Mouse (Mus musculus) hindbrain, embryonic 13.5 days (tissue): ENCODE data around the gene 1700042G07Rik. TPM values are rescaled to one million over a fixed set of nuclear protein-coding genes. Genes with fewer than 3 reads are reported as not detected.
"Not testable (repeated sequence)": the region's sequence is repeated elsewhere in the genome, so short reads cannot be mapped to it uniquely, and the experiment has no call there.

Experiments used
- ATAC-seq: fragments of 200-750 bp; cut with Nextera tagmentation; 2 replicates; pipeline ENCODE4 v1.8.0; 2017; ENCODE audit warnings: moderate TSS enrichment; ENCODE audit not compliant: low FRiP score
- H3K27ac ChIP-seq: fragments of 300-500 bp; sonication (generic); 2 replicates; pipeline ENCODE4 v1.5.1; 2015; ENCODE audit warnings: inconsistent platforms, mild to moderate bottlenecking, moderate library complexity
- H3K27me3 ChIP-seq: fragments of 300-500 bp; sonication (generic); 2 replicates; pipeline ENCODE4 v1.6.1; 2015; ENCODE audit warnings: mild to moderate bottlenecking, inconsistent platforms
- H3K36me3 ChIP-seq: fragments of 300-500 bp; sonication (generic); 2 replicates; pipeline ENCODE4 v1.6.1; 2015; ENCODE audit warnings: mild to moderate bottlenecking, inconsistent platforms
- H3K4me1 ChIP-seq: fragments of 300-500 bp; sonication (generic); replicated peaks from 2 replicates; pipeline ENCODE4 v1.6.1; 2015; ENCODE audit warnings: inconsistent platforms
- H3K4me2 ChIP-seq: fragments of 300-500 bp; sonication (generic); 2 replicates; pipeline ENCODE4 v1.6.1; 2015; ENCODE audit warnings: inconsistent platforms, mild to moderate bottlenecking, moderate library complexity
- H3K4me3 ChIP-seq: fragments of 300-500 bp; sonication (generic); 2 replicates; pipeline ENCODE4 v1.5.1; 2015; ENCODE audit warnings: mild to moderate bottlenecking, inconsistent platforms
- H3K9ac ChIP-seq: fragments of 300-500 bp; sonication (generic); 2 replicates; pipeline ENCODE4 v1.6.1; 2015; ENCODE audit warnings: mild to moderate bottlenecking, inconsistent platforms
- H3K9me3 ChIP-seq: fragments of 300-500 bp; sonication (generic); 2 replicates; pipeline ENCODE4 v1.6.1; 2016; ENCODE audit warnings: inconsistent platforms
- WGBS: fragments of 180-500 bp; shearing (Covaris S2); methylation state at CpG from one replicate; pipeline ENCODE4 v1.1.7; 2015; 5-methylcytosine and 5-hydroxymethylcytosine counted together
- polyA plus RNA-seq: library from polyadenylated mRNA; unstranded; fragments of >200 nt; fragmentation: Nextera tagmentation; extraction: Ambion mirVana; gene quantifications from 2 replicates; pipeline ENCODE4 v1.2.1, GENCODE M21; 2015

Gene 1700042G07Rik
- polyA plus RNA-seq, 1 experiment from 2014 or later: not detected

- Histone ChIP-seq H3K27me3 (no peaks in the 10 kb centered on the region), H3K4me2 (peak overlapping the region; percentile 34), H3K4me3 (0 out of 2 replicates have a peak overlapping the region, but pooled peaks have one; percentile 5), H3K4me1 (peaks cover 8% of the 10 kb centered on the region; the same call in 1 of the 2 replicates), H3K9ac (peak overlapping the region; percentile 36; the same call in 1 of the 2 replicates), H3K27ac (no peak overlapping the region), H3K36me3 (no peaks in the 10 kb centered on the region), H3K9me3 (no peaks in the 10 kb centered on the region)
- 4% methylated on average over 12 of the region's 12 CpGs for WGBS
- ATAC-seq: no peak
Measured at GRCm38 (mm10) chr4:116182745-116183144, 9.6 kb downstream of the 1700042G07Rik start.

DNA sequence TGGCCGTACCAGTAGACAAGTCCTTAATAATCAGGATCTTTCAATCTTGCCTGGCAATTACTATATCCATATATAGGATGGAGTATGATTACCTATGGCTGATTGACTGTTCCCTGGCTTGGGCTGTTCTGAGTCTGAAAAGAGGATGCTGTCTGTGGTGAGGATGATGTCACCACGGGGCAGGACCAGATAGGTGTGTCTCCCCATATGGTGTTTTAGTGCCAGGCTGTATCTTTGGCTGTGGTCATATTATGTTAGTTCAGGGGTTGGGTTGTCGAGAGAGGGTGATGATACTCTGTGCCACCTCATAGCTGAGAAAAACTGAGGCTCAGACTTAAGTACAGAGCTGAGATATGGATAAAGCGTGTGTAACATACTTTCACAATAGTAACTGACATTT, 11.9 kb downstream of the 1700042G07Rik start:
- H3K27me3 ChIP-seq: no peaks in the 10 kb centered on the region
- no peak overlapping the region for H3K4me2 ChIP-seq
- H3K9me3 ChIP-seq: no peaks in the 10 kb centered on the region
- H3K4me3 ChIP-seq: no peak overlapping the region
- 92% methylated on average over 4 of the region's 4 CpGs for WGBS
- H3K36me3 ChIP-seq: no peaks in the 10 kb centered on the region
- H3K27ac ChIP-seq: no peak overlapping the region
- no peak for ATAC-seq
- no peak overlapping the region for H3K9ac ChIP-seq
- H3K4me1 ChIP-seq: peaks cover 8% of the 10 kb centered on the region; the same call in 1 of the 2 replicates

GRCm38 (mm10) chr4:116192286-116192835, 19.2 kb downstream of the 1700042G07Rik start:
- Histone ChIP-seq H3K4me3 (no peak overlapping the region), H3K36me3 (no peaks in the 10 kb centered on the region), H3K9me3 (no peaks in the 10 kb centered on the region), H3K4me2 (no peak overlapping the region), H3K27me3 (no peaks in the 10 kb centered on the region), H3K27ac (no peak overlapping the region), H3K4me1 (no peaks in the 10 kb centered on the region), H3K9ac (no peak overlapping the region)
- WGBS: 62% methylated on average over 4 of the region's 4 CpGs
- ATAC-seq: no peak

GRCm38 (mm10) chr4:116193583-116194383, 20.6 kb downstream of the 1700042G07Rik start:
- 71% methylated on average over 9 of the region's 9 CpGs for WGBS
- Histone ChIP-seq H3K9ac (no peak overlapping the region), H3K27me3 (no peaks in the 10 kb centered on the region), H3K27ac (no peak overlapping the region), H3K36me3 (no peaks in the 10 kb centered on the region), H3K4me2 (no peak overlapping the region), H3K4me3 (no peak overlapping the region), H3K9me3 (no peaks in the 10 kb centered on the region), H3K4me1 (no peaks in the 10 kb centered on the region)
- no peak for ATAC-seq

GRCm38 (mm10) chr4:116198422-116198821, 25.2 kb downstream of the 1700042G07Rik start:
- H3K27me3 ChIP-seq: no peaks in the 10 kb centered on the region
- 85% methylated on average over 2 of the region's 2 CpGs for WGBS
- ATAC-seq: no peak

DNA sequence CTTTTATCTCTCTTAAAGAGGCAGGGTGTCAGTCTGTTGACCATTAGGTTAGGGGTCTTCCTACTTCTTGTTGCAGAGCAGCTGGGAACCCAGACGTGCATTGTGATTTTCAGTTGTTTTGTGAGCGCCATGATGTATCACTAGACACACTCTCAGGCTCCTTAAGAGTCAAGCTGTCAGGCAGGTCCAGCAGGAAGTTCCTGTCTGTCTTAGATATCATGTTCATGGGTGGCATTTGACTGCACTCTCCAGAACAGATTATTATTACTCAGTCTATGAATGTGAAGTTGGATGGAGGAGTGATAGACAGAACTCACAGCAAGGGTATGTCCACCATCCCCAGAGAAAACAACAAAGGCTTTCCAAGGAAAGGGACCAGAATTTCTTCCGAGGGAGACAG, 31.2 kb downstream of the 1700042G07Rik start:
- no peaks in the 10 kb centered on the region for H3K4me1 ChIP-seq
- no peak for ATAC-seq
- no peak overlapping the region for H3K27ac ChIP-seq
- no peak overlapping the region for H3K9ac ChIP-seq
- no peaks in the 10 kb centered on the region for H3K36me3 ChIP-seq
- H3K4me3 ChIP-seq: no peak overlapping the region
- H3K4me2 ChIP-seq: no peak overlapping the region
- 72% methylated on average over 3 of the region's 3 CpGs for WGBS
- H3K27me3 ChIP-seq: no peaks in the 10 kb centered on the region
- no peaks in the 10 kb centered on the region for H3K9me3 ChIP-seq

More at GRCm38 (mm10) chr4:116198422-116198821, 25.2 kb downstream of the 1700042G07Rik start:
- no peaks in the 10 kb centered on the region for H3K4me1 ChIP-seq
- H3K4me3 ChIP-seq: no peak overlapping the region
- H3K36me3 ChIP-seq: no peaks in the 10 kb centered on the region
- H3K27ac ChIP-seq: no peak overlapping the region
- no peaks in the 10 kb centered on the region for H3K9me3 ChIP-seq
- no peak overlapping the region for H3K9ac ChIP-seq
- no peak overlapping the region for H3K4me2 ChIP-seq

GRCm38 (mm10) chr4:116206531-116206930, 33.4 kb downstream of the 1700042G07Rik start:
- H3K4me1 ChIP-seq: no peaks in the 10 kb centered on the region
- ATAC-seq: no peak
- no peaks in the 10 kb centered on the region for H3K27me3 ChIP-seq
- H3K9ac ChIP-seq: no peak overlapping the region
- H3K36me3 ChIP-seq: no peaks in the 10 kb centered on the region
- no peak overlapping the region for H3K27ac ChIP-seq
- WGBS: 83% methylated on average over 4 of the region's 4 CpGs
- H3K4me3 ChIP-seq: no peak overlapping the region
- no peak overlapping the region for H3K4me2 ChIP-seq
- H3K9me3 ChIP-seq: no peaks in the 10 kb centered on the region

DNA sequence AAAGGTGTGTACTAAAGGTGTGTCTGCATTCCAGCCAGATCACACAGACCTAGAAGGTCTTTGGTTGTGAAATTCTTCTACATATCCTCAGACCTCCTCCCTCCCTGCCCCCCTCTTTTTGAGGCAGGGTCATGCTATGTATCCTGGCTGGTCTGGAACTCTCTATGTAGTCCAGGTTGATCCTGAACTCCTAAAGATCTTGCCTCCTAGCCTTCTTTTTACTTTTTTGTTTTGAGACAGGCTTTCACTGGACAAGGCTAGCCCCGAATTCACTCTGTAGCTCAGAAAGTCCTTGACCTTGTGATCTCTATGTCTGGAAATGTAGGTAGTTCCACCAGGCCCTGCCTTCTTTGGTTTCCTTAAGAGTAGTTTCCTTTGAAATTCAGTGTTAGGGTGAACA, 35.7 kb downstream of the 1700042G07Rik start:
- WGBS: 84% methylated on average over 1 of the region's 1 CpGs
- no peaks in the 10 kb centered on the region for H3K9me3 ChIP-seq

GRCm38 (mm10) chr4:116215895-116216605, 42.9 kb downstream of the 1700042G07Rik start:
- H3K9me3 ChIP-seq: no peaks in the 10 kb centered on the region
- no peak overlapping the region for H3K27ac ChIP-seq
- no peak overlapping the region for H3K4me2 ChIP-seq
- no peak overlapping the region for H3K4me3 ChIP-seq
- ATAC-seq: no peak
- H3K36me3 ChIP-seq: no peaks in the 10 kb centered on the region
- 88% methylated on average over 2 of the region's 2 CpGs for WGBS
- H3K27me3 ChIP-seq: no peaks in the 10 kb centered on the region
- H3K9ac ChIP-seq: no peak overlapping the region
- H3K4me1 ChIP-seq: peaks cover 11% of the 10 kb centered on the region

More for the DNA sequence above, 35.7 kb downstream of the 1700042G07Rik start:
- no peak for ATAC-seq
- Histone ChIP-seq H3K36me3 (no peaks in the 10 kb centered on the region), H3K4me2 (no peak overlapping the region), H3K27me3 (no peaks in the 10 kb centered on the region), H3K4me1 (no peaks in the 10 kb centered on the region), H3K27ac (no peak overlapping the region), H3K9ac (no peak overlapping the region), H3K4me3 (no peak overlapping the region)

GRCm38 (mm10) chr4:116217046-116217445, 43.9 kb downstream of the 1700042G07Rik start:
- Histone ChIP-seq H3K27me3 (no peaks in the 10 kb centered on the region), H3K9ac (no peak overlapping the region), H3K27ac (no peak overlapping the region), H3K4me2 (no peak overlapping the region), H3K4me3 (no peak overlapping the region), H3K4me1 (peaks cover 11% of the 10 kb centered on the region), H3K36me3 (no peaks in the 10 kb centered on the region), H3K9me3 (no peaks in the 10 kb centered on the region)
- WGBS: 74% methylated on average over 2 of the region's 2 CpGs
- ATAC-seq: no peak

GRCm38 (mm10) chr4:116217661-116218060, 44.5 kb downstream of the 1700042G07Rik start:
- not testable (repeated sequence) for ATAC-seq, H3K9ac ChIP-seq, H3K9me3 ChIP-seq, H3K36me3 ChIP-seq, H3K4me3 ChIP-seq, H3K27ac ChIP-seq, H3K4me2 ChIP-seq, H3K27me3 ChIP-seq
- H3K4me1 ChIP-seq: peaks cover 11% of the 10 kb centered on the region
- 88% methylated on average over 1 of the region's 1 CpGs for WGBS

DNA sequence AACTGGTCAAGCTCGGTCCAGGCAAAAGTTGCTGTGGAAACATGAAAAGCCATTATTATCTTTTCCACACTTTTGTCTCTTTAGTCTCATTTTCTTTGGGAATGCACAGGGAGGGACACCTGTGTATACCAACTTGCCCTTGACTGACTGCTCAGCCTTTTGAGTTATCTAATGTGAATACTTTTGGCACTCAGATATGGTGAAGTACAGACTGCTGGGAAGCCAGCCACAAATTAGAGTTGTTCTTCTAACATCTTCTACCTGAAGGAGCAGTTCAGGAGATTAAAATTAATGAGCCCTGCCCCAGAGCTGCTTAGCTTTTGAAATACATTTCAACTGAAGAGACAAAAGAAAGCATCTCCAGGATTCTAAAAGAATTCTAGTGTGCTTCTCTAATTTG, 45.9 kb downstream of the 1700042G07Rik start:
- H3K27ac ChIP-seq: no peak overlapping the region
- 79% methylated on average over 1 of the region's 1 CpGs for WGBS
- no peak overlapping the region for H3K9ac ChIP-seq

More for the DNA sequence above, 45.9 kb downstream of the 1700042G07Rik start:
- Histone ChIP-seq H3K4me2 (no peak overlapping the region), H3K4me1 (peaks cover 11% of the 10 kb centered on the region), H3K27me3 (no peaks in the 10 kb centered on the region), H3K36me3 (no peaks in the 10 kb centered on the region), H3K9me3 (no peaks in the 10 kb centered on the region), H3K4me3 (no peak overlapping the region)
- ATAC-seq: no peak
